Mouse (Mus musculus): ENCODE measurements around the gene Fam160a1. TPM values are rescaled to one million over a fixed set of nuclear protein-coding genes. Genes with fewer than 3 reads are reported as not detected.

Gene Fam160a1
- polyA plus RNA-seq, 1 experiment from 2014 or later: 0.09 TPM

GRCm38 (mm10) chr3:85819319-85819718 lies 2.2 kb upstream of the Fam160a1 start:
- H3K4me1 ChIP-seq (replicated peaks): 0 out of 2 replicates have a peak, but pooled peaks cover 8% of the 10 kb centered on the region
- H3K4me3 ChIP-seq (replicated peaks): no peak overlapping the region
- H3K9ac ChIP-seq (replicated peaks): no peak overlapping the region
- H3K4me2 ChIP-seq (replicated peaks): no peak overlapping the region
- no peaks in the 10 kb centered on the region for H3K9me3 ChIP-seq
- no peak for ATAC-seq
- 79% methylated on average over 3 of the region's 3 CpGs for WGBS
- H3K36me3 ChIP-seq: no peaks in the 10 kb centered on the region
- H3K27ac ChIP-seq: no peak overlapping the region
- no peaks in the 10 kb centered on the region for H3K27me3 ChIP-seq

GRCm38 (mm10) chr3:85814241-85814640 lies 2.9 kb downstream of the Fam160a1 start:
- H3K4me2 ChIP-seq (replicated peaks): no peak overlapping the region
- H3K9me3 ChIP-seq: no peaks in the 10 kb centered on the region
- no peak overlapping the region for H3K9ac ChIP-seq (replicated peaks)
- H3K27ac ChIP-seq: no peak overlapping the region
- H3K36me3 ChIP-seq: no peaks in the 10 kb centered on the region
- 75% methylated on average over 7 of the region's 7 CpGs for WGBS
- no peak for ATAC-seq
- H3K4me1 ChIP-seq (replicated peaks): no peaks in the 10 kb centered on the region
- H3K27me3 ChIP-seq: no peaks in the 10 kb centered on the region
- no peak overlapping the region for H3K4me3 ChIP-seq (replicated peaks)

DNA sequence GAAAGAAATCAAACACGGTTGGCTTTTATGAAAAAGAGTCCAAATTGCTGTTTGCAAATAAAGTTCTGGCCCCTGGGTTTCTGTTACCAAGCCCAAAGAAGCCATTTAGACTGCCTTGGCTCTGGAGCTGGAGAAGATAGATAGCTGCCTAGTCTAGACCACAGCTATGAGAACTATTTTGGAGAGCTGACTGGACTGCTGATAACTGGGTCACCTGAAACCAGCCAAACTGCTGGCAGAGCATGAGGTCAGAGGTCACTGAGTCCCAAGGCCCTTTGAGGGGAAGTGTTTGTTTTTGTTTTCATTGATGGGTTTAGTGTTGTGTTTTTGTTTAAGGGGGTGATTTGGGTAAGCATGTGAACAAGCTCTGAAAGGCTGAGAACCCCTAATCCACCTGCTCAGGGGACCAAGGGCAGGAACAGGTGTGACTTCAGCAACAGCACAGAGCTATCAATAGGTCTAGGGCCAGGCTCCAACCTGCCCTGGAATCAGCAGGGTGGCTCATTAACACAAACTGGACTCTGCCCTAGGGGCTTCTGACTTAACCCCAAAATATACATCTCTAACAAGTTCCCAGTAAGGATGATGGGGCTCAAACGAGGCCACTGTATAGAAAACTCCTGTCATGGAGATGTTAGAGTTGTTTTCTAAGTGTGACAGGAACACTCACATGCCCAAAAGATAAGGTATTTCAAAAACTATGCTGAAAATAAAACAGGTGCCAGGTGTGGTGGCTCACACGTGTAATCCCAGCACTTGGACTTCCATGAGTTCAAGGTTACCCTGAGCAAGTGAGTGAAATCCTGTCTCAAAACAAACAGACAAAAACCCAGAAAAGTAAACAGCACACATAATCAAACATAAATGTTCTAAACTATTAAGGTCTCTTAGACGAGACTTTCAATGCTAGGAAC lies 3.7 kb downstream of the Fam160a1 start:
- WGBS: 75% methylated on average over 4 of the region's 4 CpGs
- Histone ChIP-seq H3K4me3 (replicated peaks) (no peak overlapping the region), H3K4me1 (replicated peaks) (no peaks in the 10 kb centered on the region), H3K9ac (replicated peaks) (no peak overlapping the region), H3K36me3 (no peaks in the 10 kb centered on the region), H3K4me2 (replicated peaks) (no peak overlapping the region), H3K9me3 (no peaks in the 10 kb centered on the region), H3K27me3 (no peaks in the 10 kb centered on the region), H3K27ac (no peak overlapping the region)
- no peak for ATAC-seq

DNA sequence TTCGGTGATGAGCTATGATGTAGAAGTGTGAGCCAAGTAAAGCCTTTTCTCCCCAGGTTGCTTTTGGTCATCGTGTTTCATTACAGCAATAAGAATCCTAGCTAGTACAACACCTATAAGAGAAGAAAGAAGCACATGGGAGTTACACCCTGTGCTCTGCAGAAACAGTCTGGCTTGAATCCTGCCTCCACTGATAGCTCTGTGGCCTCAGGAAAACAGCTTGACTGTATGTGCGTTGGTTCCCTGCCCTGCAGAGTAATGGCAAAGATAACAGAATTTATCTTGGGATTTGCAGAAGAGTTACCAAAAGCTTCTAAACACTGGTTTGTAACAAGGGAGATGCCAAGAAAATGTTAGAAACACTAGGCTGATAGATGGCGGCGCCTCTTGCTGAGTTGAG lies 5.1 kb downstream of the Fam160a1 start:
- Histone ChIP-seq H3K27ac (no peak overlapping the region), H3K27me3 (no peaks in the 10 kb centered on the region), H3K4me2 (replicated peaks) (no peak overlapping the region), H3K4me3 (replicated peaks) (no peak overlapping the region), H3K9ac (replicated peaks) (no peak overlapping the region), H3K4me1 (replicated peaks) (no peaks in the 10 kb centered on the region), H3K36me3 (no peaks in the 10 kb centered on the region), H3K9me3 (no peaks in the 10 kb centered on the region)
- ATAC-seq: no peak
- WGBS: 94% methylated on average over 5 of the region's 5 CpGs

DNA sequence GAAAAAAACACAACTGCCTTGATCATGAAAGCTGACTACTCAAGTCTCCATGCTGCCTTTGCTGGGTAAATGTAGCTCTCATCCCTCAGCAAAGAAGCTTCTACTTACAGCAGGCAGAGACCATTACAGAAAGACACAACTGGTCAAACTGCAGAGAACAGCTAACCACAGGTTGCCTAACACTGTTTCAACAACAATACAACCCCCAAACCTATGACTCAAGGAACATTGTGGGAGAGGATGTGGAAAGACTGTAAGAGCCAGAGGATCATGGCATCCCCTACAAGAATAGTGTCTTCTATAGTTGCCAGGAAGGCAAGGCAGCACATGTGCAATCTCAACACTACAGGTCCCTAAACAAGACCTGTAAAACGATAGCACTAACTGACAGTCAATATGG lies 23.9 kb downstream of the Fam160a1 start:
- no peaks in the 10 kb centered on the region for H3K36me3 ChIP-seq
- ATAC-seq: no peak
- no peak overlapping the region for H3K4me3 ChIP-seq (replicated peaks)
- H3K9ac ChIP-seq (replicated peaks): no peak overlapping the region
- H3K4me1 ChIP-seq (replicated peaks): no peaks in the 10 kb centered on the region
- 67% methylated on average over 1 of the region's 1 CpGs for WGBS
- no peaks in the 10 kb centered on the region for H3K9me3 ChIP-seq
- no peak overlapping the region for H3K27ac ChIP-seq
- no peaks in the 10 kb centered on the region for H3K27me3 ChIP-seq
- H3K4me2 ChIP-seq (replicated peaks): no peak overlapping the region

DNA sequence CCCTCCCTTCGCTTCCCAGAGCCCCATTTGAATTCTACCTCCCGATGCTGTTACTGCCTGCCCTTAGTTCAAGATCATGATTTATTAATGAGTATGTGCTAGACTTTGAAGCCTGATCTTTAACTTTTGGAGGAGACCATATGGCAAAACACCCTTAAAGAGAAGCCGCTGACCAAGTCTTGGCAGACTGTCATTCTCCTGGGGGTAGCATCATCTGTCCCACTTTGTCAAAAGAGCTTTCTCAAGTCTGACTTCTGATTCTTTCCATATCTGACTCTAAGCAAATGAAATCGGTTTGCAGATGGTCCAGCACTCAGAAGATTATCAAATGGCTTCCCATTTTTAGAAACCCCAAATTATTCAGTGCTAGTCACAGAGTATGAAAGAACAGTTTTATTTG lies 27.3 kb downstream of the Fam160a1 start:
- Histone ChIP-seq H3K27me3 (no peaks in the 10 kb centered on the region), H3K9ac (replicated peaks) (no peak overlapping the region), H3K4me3 (replicated peaks) (no peak overlapping the region), H3K4me2 (replicated peaks) (no peak overlapping the region), H3K4me1 (replicated peaks) (no peaks in the 10 kb centered on the region), H3K36me3 (no peaks in the 10 kb centered on the region), H3K9me3 (no peaks in the 10 kb centered on the region), H3K27ac (no peak overlapping the region)
- ATAC-seq: no peak
- 57% methylated on average over 4 of the region's 4 CpGs for WGBS

- Histone ChIP-seq H3K9ac (replicated peaks) (no peak overlapping the region), H3K4me2 (replicated peaks) (no peak overlapping the region), H3K27me3 (no peaks in the 10 kb centered on the region), H3K4me3 (replicated peaks) (no peak overlapping the region), H3K4me1 (replicated peaks) (no peaks in the 10 kb centered on the region), H3K27ac (no peak overlapping the region), H3K9me3 (no peaks in the 10 kb centered on the region), H3K36me3 (no peaks in the 10 kb centered on the region)
- WGBS: 74% methylated on average over 8 of the region's 8 CpGs
- ATAC-seq: no peak
Observed at GRCm38 (mm10) chr3:85786501-85786900, 30.6 kb downstream of the Fam160a1 start.

- H3K27ac ChIP-seq: no peak overlapping the region
- H3K4me2 ChIP-seq (replicated peaks): no peak overlapping the region
- no peak overlapping the region for H3K4me3 ChIP-seq (replicated peaks)
- no peaks in the 10 kb centered on the region for H3K27me3 ChIP-seq
- no peak for ATAC-seq
- no peaks in the 10 kb centered on the region for H3K9me3 ChIP-seq
- 76% methylated on average over 7 of the region's 7 CpGs for WGBS
- H3K36me3 ChIP-seq: no peaks in the 10 kb centered on the region
- H3K9ac ChIP-seq (replicated peaks): no peak overlapping the region
- H3K4me1 ChIP-seq (replicated peaks): 0 out of 2 replicates have a peak, but pooled peaks cover 5% of the 10 kb centered on the region
Observed at GRCm38 (mm10) chr3:85780906-85781305, 36.2 kb downstream of the Fam160a1 start.

- 48% methylated on average over 2 of the region's 2 CpGs for WGBS
- peak; percentile 81 for ATAC-seq
- H3K9ac ChIP-seq (replicated peaks): no peak overlapping the region
- no peak overlapping the region for H3K4me2 ChIP-seq (replicated peaks)
- no peaks in the 10 kb centered on the region for H3K36me3 ChIP-seq
- H3K4me1 ChIP-seq (replicated peaks): 0 out of 2 replicates have a peak, but pooled peaks cover 5% of the 10 kb centered on the region
- no peaks in the 10 kb centered on the region for H3K27me3 ChIP-seq
- H3K4me3 ChIP-seq (replicated peaks): no peak overlapping the region
- peak overlapping the region; percentile 32; the same call in 1 of the 2 replicates for H3K27ac ChIP-seq
- H3K9me3 ChIP-seq: no peaks in the 10 kb centered on the region
Observed at GRCm38 (mm10) chr3:85780332-85780731, 36.8 kb downstream of the Fam160a1 start.

DNA sequence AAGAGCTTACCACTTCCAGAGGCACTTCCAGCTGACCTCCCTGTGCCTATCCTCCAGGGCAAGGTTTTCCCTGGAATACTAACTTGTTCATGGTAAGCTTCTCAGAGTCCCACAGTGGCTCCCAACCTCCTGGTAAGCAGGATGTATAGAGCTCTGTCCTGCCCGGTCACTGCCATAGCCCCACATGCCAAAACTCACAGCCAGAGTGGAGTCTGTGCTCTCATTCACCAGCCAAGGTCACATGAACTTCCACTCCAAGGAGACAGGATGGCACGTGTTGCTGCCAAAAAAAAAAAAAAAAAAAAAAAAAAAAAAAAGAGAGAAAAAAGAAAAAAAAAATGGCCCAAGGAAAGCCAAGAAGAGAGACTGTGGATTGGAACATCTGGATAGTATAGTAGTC lies 39.2 kb downstream of the Fam160a1 start:
- no peaks in the 10 kb centered on the region for H3K9me3 ChIP-seq
- H3K4me3 ChIP-seq (replicated peaks): no peak overlapping the region
- no peak for ATAC-seq
- no peaks in the 10 kb centered on the region for H3K27me3 ChIP-seq
- no peak overlapping the region for H3K4me2 ChIP-seq (replicated peaks)
- H3K27ac ChIP-seq: no peak overlapping the region
- H3K36me3 ChIP-seq: no peaks in the 10 kb centered on the region
- H3K4me1 ChIP-seq (replicated peaks): 0 out of 2 replicates have a peak, but pooled peaks cover 5% of the 10 kb centered on the region
- WGBS: 88% methylated on average over 2 of the region's 2 CpGs
- no peak overlapping the region for H3K9ac ChIP-seq (replicated peaks)

- ATAC-seq: no peak
- H3K36me3 ChIP-seq: no peaks in the 10 kb centered on the region
- no peak overlapping the region for H3K4me3 ChIP-seq (replicated peaks)
- no peak overlapping the region for H3K9ac ChIP-seq (replicated peaks)
- H3K9me3 ChIP-seq: no peaks in the 10 kb centered on the region
- 0 out of 2 replicates have a peak, but pooled peaks cover 5% of the 10 kb centered on the region for H3K4me1 ChIP-seq (replicated peaks)
- H3K4me2 ChIP-seq (replicated peaks): no peak overlapping the region
- no peaks in the 10 kb centered on the region for H3K27me3 ChIP-seq
- 82% methylated on average over 4 of the region's 4 CpGs for WGBS
- no peak overlapping the region for H3K27ac ChIP-seq
Observed at GRCm38 (mm10) chr3:85777356-85777755, 39.7 kb downstream of the Fam160a1 start.

DNA sequence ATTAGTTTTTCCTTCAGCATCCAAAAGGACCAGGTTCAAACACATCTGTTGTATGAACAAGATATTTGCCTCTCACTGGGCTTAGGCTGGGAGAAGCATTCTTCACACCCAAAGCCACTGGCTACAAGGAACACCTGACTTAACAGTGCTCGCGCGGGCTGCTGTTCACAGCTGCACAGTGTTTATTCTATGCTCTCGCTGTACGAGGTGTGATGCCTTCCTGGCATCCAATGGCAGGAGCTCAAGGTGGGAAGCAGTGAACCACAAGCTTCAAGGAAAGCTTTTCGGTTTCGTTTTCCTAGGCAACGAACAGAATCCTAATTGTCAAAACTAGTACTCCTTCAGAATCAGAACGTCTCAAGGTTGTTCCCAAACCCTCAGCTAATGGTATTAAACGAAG lies 40.4 kb downstream of the Fam160a1 start:
- Histone ChIP-seq H3K9me3 (no peaks in the 10 kb centered on the region), H3K4me3 (replicated peaks) (no peak overlapping the region), H3K4me2 (replicated peaks) (no peak overlapping the region), H3K4me1 (replicated peaks) (0 out of 2 replicates have a peak, but pooled peaks cover 5% of the 10 kb centered on the region), H3K36me3 (no peaks in the 10 kb centered on the region), H3K27me3 (no peaks in the 10 kb centered on the region), H3K27ac (no peak overlapping the region), H3K9ac (replicated peaks) (no peak overlapping the region)
- WGBS: 84% methylated on average over 10 of the region's 10 CpGs
- no peak for ATAC-seq
